Mouse (Mus musculus) midbrain, embryonic 14.5 days (tissue): ENCODE measurements around the gene Ddx4. TPM values are rescaled to one million over a fixed set of nuclear protein-coding genes. Genes with fewer than 3 reads are reported as not detected.
A peak's percentile ranks its signal among the peaks of the same experiment; 100 is the strongest.

Source experiments
- ATAC-seq: fragments of 200-750 bp; cut with Nextera tagmentation; 2 replicates; pipeline ENCODE4 v1.8.0; 2017; ENCODE audit warnings: moderate number of reproducible peaks, moderate library complexity; ENCODE audit not compliant: low FRiP score, low TSS enrichment
- DNase-seq: peaks from one replicate; pipeline ENCODE4 v3.0.0-alpha.2; 2015
- H3K27ac ChIP-seq: fragments of 300-500 bp; sonication (generic); replicated peaks from 2 replicates; pipeline ENCODE4 v1.5.1; 2014; ENCODE audit warnings: mild to moderate bottlenecking, low read depth, low read length, moderate library complexity
- H3K27me3 ChIP-seq: fragments of 300-500 bp; sonication (generic); 2 replicates; pipeline ENCODE4 v1.6.1; 2014; ENCODE audit warnings: low read length, control low read depth, mixed read lengths; ENCODE audit not compliant: control insufficient read depth, insufficient read depth
- H3K36me3 ChIP-seq: fragments of 300-500 bp; sonication (generic); 2 replicates; pipeline ENCODE4 v1.6.1; 2014; ENCODE audit warnings: low read length, control low read depth; ENCODE audit not compliant: control insufficient read depth, insufficient read depth
- H3K4me1 ChIP-seq: fragments of 300-500 bp; sonication (generic); 2 replicates; pipeline ENCODE4 v1.6.1; 2014; ENCODE audit warnings: mild to moderate bottlenecking, antibody characterized with exemption, low read length, control low read depth; ENCODE audit not compliant: control insufficient read depth, insufficient read depth
- H3K4me2 ChIP-seq: fragments of 300-500 bp; sonication (generic); 2 replicates; pipeline ENCODE4 v1.6.1; 2014; ENCODE audit warnings: mild to moderate bottlenecking, low read length, moderate library complexity
- H3K4me3 ChIP-seq: fragments of 300-500 bp; sonication (generic); replicated peaks from 2 replicates; pipeline ENCODE4 v1.5.1; 2014; ENCODE audit warnings: low read depth, low read length
- H3K9ac ChIP-seq: fragments of 300-500 bp; sonication (generic); replicated peaks from 2 replicates; pipeline ENCODE4 v1.6.1; 2014; ENCODE audit warnings: mild to moderate bottlenecking, low read length, moderate library complexity
- H3K9me3 ChIP-seq: fragments of 300-500 bp; sonication (generic); 2 replicates; pipeline ENCODE4 v1.6.1; 2016; ENCODE audit warnings: low read length, control low read depth, mixed read lengths; ENCODE audit not compliant: control insufficient read depth
- WGBS: fragments of 180-500 bp; shearing (Covaris S2); extraction: QIAGEN DNeasy Blood & Tissue Kit; methylation state at CpG from one replicate; pipeline ENCODE4 v1.1.7; 2014; 5-methylcytosine and 5-hydroxymethylcytosine counted together
- polyA plus RNA-seq: library from polyadenylated mRNA; unstranded; fragments of >200 nt; fragmentation: Nextera tagmentation; extraction: Ambion mirVana; gene quantifications from 2 replicates; pipeline ENCODE4 v1.2.1, GENCODE M21; 2014

Ddx4 gene
- 0.59 and 2.4 TPM in 2 replicates for polyA plus RNA-seq

DNA sequence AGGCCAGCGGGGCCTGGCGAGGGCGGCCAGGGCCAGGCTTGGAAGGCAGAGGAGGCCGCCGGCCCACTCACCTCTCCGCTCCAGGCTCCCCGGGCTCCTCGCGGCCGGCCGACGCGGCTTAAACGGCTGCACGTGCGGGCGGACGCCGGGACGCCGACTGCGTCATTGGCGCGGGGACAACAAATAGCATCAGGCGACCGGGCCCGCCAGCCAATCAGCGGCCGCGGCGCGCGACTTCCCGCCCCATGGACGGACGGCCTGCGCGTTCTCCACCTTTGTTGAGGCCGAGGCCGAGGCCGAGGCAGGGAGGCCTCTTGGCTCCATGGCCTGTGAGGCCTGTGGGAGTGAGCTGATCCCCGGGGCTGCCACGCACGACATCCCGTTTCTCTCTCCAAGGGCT is at the start of gene Ddx4:
Gene Ddx4, minus strand, starts transcription at position 271 of the 400 bp plus-strand sequence.
- 71% methylated on average over 45 of the region's 45 CpGs for WGBS
- Histone ChIP-seq H3K36me3 (no peaks in the 10 kb centered on the region), H3K4me2 (no peak within 1 kb of the TSS), H3K27me3 (no peaks in the 10 kb centered on the region), H3K9ac (no peak within 1 kb of the TSS), H3K9me3 (peaks cover 10% of the 10 kb centered on the region), H3K4me3 (no peak within 1 kb of the TSS), H3K27ac (no peak within 1 kb of the TSS), H3K4me1 (no peaks in the 10 kb centered on the region)
- ATAC-seq (no peak), DNase-seq (no peak)

DNA sequence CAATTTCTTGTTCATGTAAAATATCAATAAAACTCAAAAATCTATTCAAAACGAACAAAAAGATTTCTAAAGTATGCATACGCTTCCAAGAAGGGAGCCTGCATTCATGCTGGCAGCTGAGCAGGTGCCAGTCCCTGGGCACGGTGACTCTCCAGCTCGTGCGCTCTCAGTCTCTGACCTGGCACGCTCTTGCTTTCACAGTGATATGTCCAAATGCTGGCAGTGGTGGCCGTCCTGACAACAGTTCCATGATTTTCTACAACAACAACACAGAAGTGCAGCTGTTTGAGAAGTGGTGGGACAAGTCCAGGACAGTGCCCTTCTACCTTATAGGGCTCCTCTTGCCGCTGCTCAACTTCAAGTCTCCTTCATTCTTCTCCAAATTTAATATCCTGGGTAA is 49.0 kb upstream of the Ddx4 start:
- no peaks in the 10 kb centered on the region for H3K4me1 ChIP-seq
- no peaks in the 10 kb centered on the region for H3K27me3 ChIP-seq
- no peak overlapping the region for H3K4me2 ChIP-seq
- peaks cover 48% of the 10 kb centered on the region for H3K36me3 ChIP-seq
- no peak overlapping the region for H3K9ac ChIP-seq
- ATAC-seq, result no peak
- WGBS, result 91% methylated on average over 8 of the region's 8 CpGs
- no peaks in the 10 kb centered on the region for H3K9me3 ChIP-seq
- no peak for DNase-seq
- H3K4me3 ChIP-seq, result no peak overlapping the region
- no peak overlapping the region for H3K27ac ChIP-seq

DNA sequence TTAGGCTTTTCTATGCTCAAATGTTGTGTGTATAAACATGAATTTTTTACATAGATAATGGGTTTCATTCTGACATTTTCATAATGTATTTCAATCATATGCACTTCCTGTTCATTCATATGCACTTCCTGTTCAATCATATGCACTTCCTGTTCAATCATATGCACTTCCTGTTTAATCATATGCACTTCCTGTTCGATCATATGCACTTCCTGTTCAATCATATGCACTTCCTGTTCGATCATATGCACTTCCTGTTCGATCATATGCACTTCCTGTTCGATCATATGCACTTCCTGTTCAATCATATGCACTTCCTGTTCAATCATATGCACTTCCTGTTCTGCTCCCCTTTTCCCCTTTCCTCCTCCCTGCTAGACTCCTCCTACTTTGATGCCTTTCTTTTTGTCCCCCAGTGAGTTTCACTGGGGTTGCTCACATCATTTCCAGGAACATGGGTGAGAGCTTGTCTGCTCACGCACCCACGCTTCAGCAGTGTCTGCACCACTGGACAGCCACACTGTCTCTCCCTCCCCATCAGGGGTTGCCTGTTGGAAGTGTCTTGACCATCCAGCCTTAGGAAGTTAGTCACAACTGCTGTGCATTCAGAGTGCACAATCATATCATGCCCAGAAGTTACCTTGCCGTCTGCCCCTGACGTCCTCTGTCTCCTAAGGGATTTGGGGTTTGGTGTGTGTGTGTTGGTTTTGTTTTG is 43.4 kb upstream of the Ddx4 start:
- ATAC-seq (no peak), DNase-seq (peak; percentile 36)
- Histone ChIP-seq H3K27ac (no peak overlapping the region), H3K9me3 (no peaks in the 10 kb centered on the region), H3K27me3 (no peaks in the 10 kb centered on the region), H3K4me1 (no peaks in the 10 kb centered on the region), H3K4me2 (no peak overlapping the region), H3K36me3 (peaks cover 17% of the 10 kb centered on the region), H3K9ac (no peak overlapping the region), H3K4me3 (no peak overlapping the region)
- WGBS, result 98% methylated on average over 8 of the region's 8 CpGs

DNA sequence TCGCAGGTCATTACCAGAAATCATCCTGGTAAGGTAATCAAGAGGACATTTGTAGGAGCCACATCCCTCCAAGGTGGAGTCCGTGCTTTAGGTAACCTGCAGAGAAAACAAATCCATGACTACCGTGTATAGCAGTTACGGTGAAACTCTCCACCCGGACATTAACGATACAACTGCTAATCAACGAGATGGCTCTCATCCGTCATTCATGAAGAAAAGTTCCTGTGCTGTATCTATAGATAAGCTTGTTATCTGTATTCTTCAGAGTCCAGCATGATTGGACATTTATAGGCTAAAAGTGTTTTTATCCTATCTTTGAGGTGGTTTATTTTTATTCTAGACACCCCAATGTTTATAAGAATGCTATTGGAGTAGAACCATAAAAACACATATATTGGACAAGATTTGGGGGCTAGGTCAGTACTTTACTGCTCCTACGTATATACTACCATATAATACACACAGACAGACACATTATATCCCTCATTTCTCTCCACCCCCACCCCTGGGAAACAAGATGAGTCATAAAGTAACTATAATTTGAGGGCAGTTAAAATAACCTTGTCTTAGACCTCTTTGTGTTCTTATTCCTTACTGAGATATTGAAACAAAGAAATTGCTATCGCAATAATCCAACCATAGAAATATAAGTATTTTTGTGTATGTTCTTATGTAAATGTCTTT is 40.7 kb upstream of the Ddx4 start:
- Histone ChIP-seq H3K27ac (no peak overlapping the region), H3K4me3 (no peak overlapping the region), H3K27me3 (no peaks in the 10 kb centered on the region), H3K9ac (no peak overlapping the region), H3K36me3 (peaks cover 10% of the 10 kb centered on the region; the same call in 1 of the 2 replicates), H3K4me1 (no peaks in the 10 kb centered on the region), H3K9me3 (no peaks in the 10 kb centered on the region), H3K4me2 (no peak overlapping the region)
- no peak for DNase-seq
- WGBS, result 96% methylated on average over 10 of the region's 10 CpGs
- ATAC-seq, result no peak

DNA sequence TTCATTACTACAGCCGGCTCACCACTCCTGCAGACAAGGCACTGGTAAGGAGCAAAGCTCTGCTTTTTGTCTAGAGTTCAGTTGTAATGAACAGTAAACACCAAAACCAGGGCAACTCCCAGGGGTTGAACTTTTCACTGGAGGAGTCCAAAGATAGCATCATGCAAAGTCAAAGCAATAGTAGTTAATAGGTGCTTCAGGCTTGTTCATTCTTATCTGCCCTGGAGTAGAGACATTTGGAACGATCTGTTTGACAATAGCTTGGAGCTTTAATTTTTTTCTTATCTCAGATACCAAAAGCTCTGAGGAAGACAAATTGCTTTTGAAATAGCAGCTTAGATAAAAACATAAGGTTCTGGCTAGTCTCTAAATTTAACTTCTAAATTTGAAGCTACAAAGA is 33.9 kb upstream of the Ddx4 start:
- ATAC-seq, result no peak
- 80% methylated on average over 2 of the region's 2 CpGs for WGBS
- Histone ChIP-seq H3K4me2 (no peak overlapping the region), H3K27me3 (no peaks in the 10 kb centered on the region), H3K4me1 (no peaks in the 10 kb centered on the region), H3K36me3 (peaks cover 14% of the 10 kb centered on the region; the same call in 1 of the 2 replicates), H3K9me3 (no peaks in the 10 kb centered on the region), H3K4me3 (no peak overlapping the region), H3K9ac (no peak overlapping the region), H3K27ac (no peak overlapping the region)
- DNase-seq, result no peak

GRCm38 (mm10) chr13:112683970-112684369 is 31.7 kb upstream of the Ddx4 start:
- Histone ChIP-seq H3K4me1 (no peaks in the 10 kb centered on the region), H3K36me3 (0 out of 2 replicates have a peak, but pooled peaks cover 14% of the 10 kb centered on the region), H3K4me2 (no peak overlapping the region), H3K27ac (no peak overlapping the region), H3K27me3 (no peaks in the 10 kb centered on the region), H3K9ac (no peak overlapping the region), H3K9me3 (no peaks in the 10 kb centered on the region), H3K4me3 (no peak overlapping the region)
- no peak for DNase-seq
- WGBS, result 92% methylated on average over 6 of the region's 6 CpGs
- ATAC-seq, result no peak

DNA sequence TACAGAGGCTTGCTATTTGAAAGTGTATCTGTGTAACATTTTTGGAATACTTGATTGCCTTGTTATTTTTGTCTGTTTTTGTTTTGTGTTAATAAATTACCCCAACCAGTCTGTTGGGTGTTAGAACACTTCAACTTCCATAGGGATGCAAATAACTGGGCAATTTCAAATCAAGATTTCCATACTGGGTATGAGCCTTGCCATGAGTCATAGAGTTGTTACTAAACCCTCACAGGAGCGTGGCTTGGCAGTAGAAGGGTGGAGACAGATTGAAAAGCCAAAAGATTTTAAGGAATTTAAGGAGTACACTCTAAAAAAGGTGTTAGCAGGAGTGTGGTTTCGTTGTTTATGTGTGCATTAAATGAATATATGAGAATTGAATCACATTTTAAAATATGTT is 31.0 kb upstream of the Ddx4 start:
- Histone ChIP-seq H3K27me3 (no peaks in the 10 kb centered on the region), H3K4me1 (no peaks in the 10 kb centered on the region), H3K4me3 (no peak overlapping the region), H3K27ac (no peak overlapping the region), H3K4me2 (no peak overlapping the region), H3K9ac (no peak overlapping the region), H3K9me3 (no peaks in the 10 kb centered on the region), H3K36me3 (0 out of 2 replicates have a peak, but pooled peaks cover 11% of the 10 kb centered on the region)
- WGBS, result 82% methylated on average over 2 of the region's 2 CpGs
- ATAC-seq (no peak), DNase-seq (no peak)

DNA sequence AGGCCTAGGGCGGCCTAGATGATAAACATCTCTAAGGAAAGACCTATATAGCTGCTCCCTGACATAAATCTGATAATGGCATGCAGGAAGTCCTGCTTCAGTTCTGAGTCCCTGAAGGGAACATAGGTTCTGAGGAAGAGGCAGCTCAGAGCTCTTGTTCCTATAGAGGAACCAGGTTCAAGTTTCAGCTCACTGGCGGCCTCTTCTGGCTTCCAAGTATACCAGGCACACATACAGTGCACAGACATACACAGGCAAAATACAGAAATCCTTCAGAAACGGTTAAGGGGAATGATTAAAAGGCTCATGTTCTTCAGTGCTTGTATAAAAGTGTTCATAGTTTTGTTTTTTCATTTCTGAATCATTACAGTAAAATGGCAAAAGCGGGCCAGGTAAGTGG is 25.9 kb upstream of the Ddx4 start:
- ATAC-seq (no peak), DNase-seq (peak; percentile 9)
- H3K36me3 ChIP-seq, result 0 out of 2 replicates have a peak, but pooled peaks cover 4% of the 10 kb centered on the region
- no peaks in the 10 kb centered on the region for H3K27me3 ChIP-seq
- H3K27ac ChIP-seq, result no peak overlapping the region
- 91% methylated on average over 4 of the region's 4 CpGs for WGBS
- H3K4me1 ChIP-seq, result no peaks in the 10 kb centered on the region
- H3K4me2 ChIP-seq, result no peak overlapping the region
- H3K9me3 ChIP-seq, result peaks cover 3% of the 10 kb centered on the region; the same call in 1 of the 2 replicates
- H3K4me3 ChIP-seq, result no peak overlapping the region
- no peak overlapping the region for H3K9ac ChIP-seq
